Mouse (Mus musculus) embryonic stem cell, embryonic (primary cell): ENCODE data around the gene Nav3.

Experiments
- CTCF ChIA-PET, 4 experiments: fragments of 300-600 bp in 2 of 4; fragments of 350-600 bp in 2 of 4; sonication (Branson Sonifier 250); formaldehyde crosslinking; loops; one replicate each; lab custom pipeline; 2022; ENCODE audit warnings: inconsistent platforms in 2 of 4; lab: Charles Lee
- POLR2A ChIA-PET, 4 experiments: fragments of 300-600 bp in 2 of 4; fragments of 350-600 bp in 2 of 4; sonication (Branson Sonifier 250); formaldehyde crosslinking; loops; one replicate each; lab custom pipeline; 2022; ENCODE audit warnings: antibody characterized with exemption in 4 of 4, inconsistent platforms in 1 of 4; lab: Charles Lee

Nav3 gene

GRCm38 (mm10) chr10:109994302-109994701 is 461.7 kb downstream of the Nav3 start:
- CTCF ChIA-PET, result no interaction called here
- POLR2A ChIA-PET, result no interaction called here

- POLR2A ChIA-PET, result interaction anchor here in 1 of 4 experiments (0.6 kb wide), 1 partner anchor 324 kb away, joined by 3 read pairs; no protein-coding TSS in a partner anchor
- CTCF ChIA-PET, result no interaction called here
Measured at GRCm38 (mm10) chr10:109985824-109986485, 470.0 kb downstream of the Nav3 start.

GRCm38 (mm10) chr10:109976351-109976750 is 479.7 kb downstream of the Nav3 start:
- CTCF ChIA-PET, result no interaction called here

GRCm38 (mm10) chr10:109974177-109974576 is 481.8 kb downstream of the Nav3 start:
- POLR2A ChIA-PET, result no interaction called here
- CTCF ChIA-PET, result no interaction called here

More at GRCm38 (mm10) chr10:109976351-109976750, 479.7 kb downstream of the Nav3 start:
- POLR2A ChIA-PET, result no interaction called here

- CTCF ChIA-PET, result no interaction called here
- POLR2A ChIA-PET, result no interaction called here
Measured at GRCm38 (mm10) chr10:109973483-109973882, 482.5 kb downstream of the Nav3 start.

- ChIA-PET POLR2A (no interaction called here), CTCF (no interaction called here)
Measured at GRCm38 (mm10) chr10:109950296-109950695, 505.7 kb downstream of the Nav3 start.

- POLR2A ChIA-PET, result no interaction called here
- CTCF ChIA-PET, result no interaction called here
Measured at GRCm38 (mm10) chr10:109929319-109929622, 526.7 kb downstream of the Nav3 start.

- CTCF ChIA-PET, result no interaction called here
- POLR2A ChIA-PET, result interaction anchor here in 1 of 4 experiments (0.5 kb wide), 1 partner anchor 1359 kb away, joined by 3 read pairs; no protein-coding TSS in a partner anchor
Measured at GRCm38 (mm10) chr10:109928547-109929318, 527.3 kb downstream of the Nav3 start.

GRCm38 (mm10) chr10:109926149-109926548 is 529.9 kb downstream of the Nav3 start:
- POLR2A ChIA-PET, result no interaction called here
- CTCF ChIA-PET, result no interaction called here

- ChIA-PET CTCF (no interaction called here), POLR2A (no interaction called here)
Measured at GRCm38 (mm10) chr10:109924136-109924535, 531.9 kb downstream of the Nav3 start.

GRCm38 (mm10) chr10:109921368-109921767 is 534.6 kb downstream of the Nav3 start:
- ChIA-PET POLR2A (no interaction called here), CTCF (interaction anchor here in 1 of 4 experiments (1.6 kb wide), 1 partner anchor 812 kb away, joined by 5 read pairs; no protein-coding TSS in a partner anchor)

GRCm38 (mm10) chr10:109920607-109921187 is 535.3 kb downstream of the Nav3 start:
- POLR2A ChIA-PET, result interaction anchor here in 1 of 4 experiments (0.7 kb wide), 1 partner anchor 672 kb away, joined by 3 read pairs; no protein-coding TSS in a partner anchor
- CTCF ChIA-PET, result interaction anchor here in 3 of 4 experiments (0.5 to 1.6 kb wide), 3 partner anchors 192 to 1974 kb away, joined by 3 to 5 read pairs (median 3); no protein-coding TSS in a partner anchor

- ChIA-PET POLR2A (interaction anchor here in 1 of 4 experiments (0.6 kb wide), 1 partner anchor 137 kb away, joined by 3 read pairs; no protein-coding TSS in a partner anchor), CTCF (no interaction called here)
Measured at GRCm38 (mm10) chr10:109919515-109919914, 536.5 kb downstream of the Nav3 start.

GRCm38 (mm10) chr10:109907206-109907605 is 548.8 kb downstream of the Nav3 start:
- POLR2A ChIA-PET, result no interaction called here
- CTCF ChIA-PET, result no interaction called here

- POLR2A ChIA-PET, result no interaction called here
- CTCF ChIA-PET, result no interaction called here
Measured at GRCm38 (mm10) chr10:109906413-109906785, 549.6 kb downstream of the Nav3 start.

GRCm38 (mm10) chr10:109905649-109906412 is 550.2 kb downstream of the Nav3 start:
- ChIA-PET CTCF (no interaction called here), POLR2A (no interaction called here)

GRCm38 (mm10) chr10:109904841-109905240 is 551.2 kb downstream of the Nav3 start:
- CTCF ChIA-PET, result interaction anchor here in 2 of 4 experiments (0.6 kb wide), 2 partner anchors 515 to 1174 kb away, joined by 3 read pairs; no protein-coding TSS in a partner anchor
- POLR2A ChIA-PET, result interaction anchor here in 1 of 4 experiments (0.8 kb wide), 1 partner anchor 1608 kb away, joined by 3 read pairs; no protein-coding TSS in a partner anchor

GRCm38 (mm10) chr10:109903701-109904555 is 552.1 kb downstream of the Nav3 start:
- POLR2A ChIA-PET, result interaction anchor here in 1 of 4 experiments (0.7 to 0.8 kb wide), 2 partner anchors 886 to 1607 kb away, joined by 3 read pairs; no protein-coding TSS in a partner anchor
- CTCF ChIA-PET, result interaction anchor here in 2 of 4 experiments (0.6 kb wide), 2 partner anchors 514 to 1173 kb away, joined by 3 read pairs; no protein-coding TSS in a partner anchor
